Mouse (Mus musculus): ENCODE data around the gene Cnnm4.

Gene Cnnm4

DNA sequence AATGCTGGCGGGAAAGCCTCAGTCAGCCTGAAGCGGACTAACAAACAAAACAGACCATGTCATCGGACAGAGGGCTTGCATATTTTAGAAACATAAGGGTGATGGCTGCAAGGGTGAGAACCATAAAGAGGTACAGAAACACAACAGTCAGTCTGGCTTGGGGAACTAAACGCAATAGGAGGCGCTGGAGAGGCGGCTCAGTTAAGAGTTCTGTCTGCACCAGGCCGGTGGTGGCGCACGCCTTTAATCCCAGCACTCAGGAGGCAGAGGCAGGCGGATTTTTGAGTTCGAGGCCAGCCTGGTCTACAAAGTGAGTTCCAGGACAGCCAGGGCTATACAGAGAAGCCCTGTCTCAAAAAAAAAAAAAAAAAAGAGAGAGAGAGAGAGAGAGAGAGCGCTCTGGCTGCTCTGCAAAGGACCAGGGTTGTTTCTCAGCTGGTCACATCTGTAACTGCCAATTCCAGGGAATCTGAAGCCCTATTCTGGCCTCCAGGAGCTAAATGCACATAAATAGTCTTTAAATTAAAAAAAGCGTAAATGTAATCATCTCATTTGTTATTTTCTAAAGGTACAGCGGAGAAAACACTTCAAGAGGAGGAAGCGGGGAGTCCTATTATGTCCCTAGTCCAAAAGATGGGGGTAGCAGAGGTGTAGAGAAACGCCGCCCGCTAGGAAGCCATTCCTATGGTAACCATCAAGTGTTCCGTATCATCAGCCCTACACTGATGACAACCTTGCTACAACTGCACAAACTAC lies 74.6 kb downstream of the Cnnm4 start:
- peak; percentile 68 for DNase-seq

GRCm38 (mm10) chr1:36546888-36547471 lies 75.6 kb downstream of the Cnnm4 start, which contains the start of gene Ankrd39:
Gene Ankrd39 (minus strand): TSS chr1:36547445.
- DNase-seq: peak; percentile 97

DNA sequence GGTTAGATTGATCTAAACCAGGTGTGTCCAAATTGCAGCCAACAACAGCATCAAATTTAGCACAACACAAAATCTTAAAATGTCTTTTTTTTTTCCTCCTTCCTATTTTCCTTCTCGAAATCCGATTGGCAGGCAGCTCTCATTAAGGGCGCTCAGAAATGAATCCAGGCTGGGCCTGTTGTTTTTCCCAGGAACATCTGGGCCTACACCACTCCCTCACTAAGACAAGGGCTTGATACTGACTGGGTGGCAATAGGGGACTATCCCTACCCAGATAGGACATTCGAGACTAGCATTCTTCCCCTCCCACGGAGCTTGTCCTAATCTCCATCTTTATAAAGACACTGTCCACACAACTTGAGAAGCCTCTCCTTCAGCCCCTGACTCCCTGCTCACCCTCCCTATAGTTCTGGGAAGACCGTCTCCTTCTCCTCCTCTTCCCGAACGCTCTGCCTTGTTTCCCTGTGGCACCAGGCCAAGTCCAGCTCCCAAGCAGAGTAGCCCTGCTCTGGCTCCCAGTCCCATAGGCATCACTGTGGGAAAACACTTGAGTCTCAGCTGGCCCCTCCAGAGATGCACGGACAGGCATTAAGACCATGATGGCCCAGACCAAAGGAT lies 76.7 kb downstream of the Cnnm4 start:
- no peak for DNase-seq

GRCm38 (mm10) chr1:36548771-36549170 lies 77.4 kb downstream of the Cnnm4 start:
- DNase-seq: no peak

DNA sequence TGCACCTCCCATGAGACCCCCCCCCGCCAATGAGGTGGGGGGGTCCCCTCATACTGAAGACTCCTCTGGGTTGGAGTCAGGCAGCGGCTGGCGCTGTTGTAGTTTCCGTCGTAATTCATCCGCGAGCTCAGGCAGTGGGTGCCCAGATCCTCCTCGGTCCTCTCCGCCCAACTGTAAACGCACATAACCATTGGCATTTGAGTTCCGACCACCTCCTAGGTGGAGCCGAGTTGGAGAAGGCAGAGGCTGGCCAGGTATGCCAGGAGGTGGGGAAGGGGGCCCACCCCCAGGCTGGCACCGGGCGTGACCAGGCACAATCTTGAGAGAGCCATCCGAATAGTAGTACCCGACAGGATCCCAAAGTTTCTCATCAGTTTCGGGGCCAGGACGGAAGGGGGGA lies 78.1 kb downstream of the Cnnm4 start:
- DNase-seq: no peak

GRCm38 (mm10) chr1:36550075-36550863 lies 78.8 kb downstream of the Cnnm4 start:
- DNase-seq: no peak

- DNase-seq: no peak
Measured at GRCm38 (mm10) chr1:36551904-36552303, 80.5 kb downstream of the Cnnm4 start.

DNA sequence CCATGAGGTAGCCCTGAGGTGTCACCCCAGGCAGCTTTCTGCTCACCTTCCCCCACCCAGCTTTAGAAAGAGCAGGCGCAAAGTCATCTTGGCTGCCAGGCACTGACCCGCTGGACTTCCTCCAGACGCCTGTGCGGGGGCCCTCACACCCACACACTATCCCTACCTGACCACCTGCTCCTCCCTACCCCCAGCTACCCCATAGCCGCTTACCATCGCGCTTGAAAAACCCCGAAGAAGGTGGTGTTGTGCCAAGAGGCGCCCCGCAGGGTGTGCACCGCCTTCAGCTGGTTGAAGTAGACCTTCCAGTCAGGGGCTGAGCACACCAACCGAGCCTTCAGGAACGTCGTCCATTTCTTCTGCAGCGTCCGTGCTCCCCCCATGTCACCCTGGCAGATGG lies 81.1 kb downstream of the Cnnm4 start:
- no peak for DNase-seq

GRCm38 (mm10) chr1:36554633-36555399 lies 83.4 kb downstream of the Cnnm4 start:
- no peak for DNase-seq

GRCm38 (mm10) chr1:36555798-36556395 lies 84.5 kb downstream of the Cnnm4 start:
- peak; percentile 40 for DNase-seq

DNA sequence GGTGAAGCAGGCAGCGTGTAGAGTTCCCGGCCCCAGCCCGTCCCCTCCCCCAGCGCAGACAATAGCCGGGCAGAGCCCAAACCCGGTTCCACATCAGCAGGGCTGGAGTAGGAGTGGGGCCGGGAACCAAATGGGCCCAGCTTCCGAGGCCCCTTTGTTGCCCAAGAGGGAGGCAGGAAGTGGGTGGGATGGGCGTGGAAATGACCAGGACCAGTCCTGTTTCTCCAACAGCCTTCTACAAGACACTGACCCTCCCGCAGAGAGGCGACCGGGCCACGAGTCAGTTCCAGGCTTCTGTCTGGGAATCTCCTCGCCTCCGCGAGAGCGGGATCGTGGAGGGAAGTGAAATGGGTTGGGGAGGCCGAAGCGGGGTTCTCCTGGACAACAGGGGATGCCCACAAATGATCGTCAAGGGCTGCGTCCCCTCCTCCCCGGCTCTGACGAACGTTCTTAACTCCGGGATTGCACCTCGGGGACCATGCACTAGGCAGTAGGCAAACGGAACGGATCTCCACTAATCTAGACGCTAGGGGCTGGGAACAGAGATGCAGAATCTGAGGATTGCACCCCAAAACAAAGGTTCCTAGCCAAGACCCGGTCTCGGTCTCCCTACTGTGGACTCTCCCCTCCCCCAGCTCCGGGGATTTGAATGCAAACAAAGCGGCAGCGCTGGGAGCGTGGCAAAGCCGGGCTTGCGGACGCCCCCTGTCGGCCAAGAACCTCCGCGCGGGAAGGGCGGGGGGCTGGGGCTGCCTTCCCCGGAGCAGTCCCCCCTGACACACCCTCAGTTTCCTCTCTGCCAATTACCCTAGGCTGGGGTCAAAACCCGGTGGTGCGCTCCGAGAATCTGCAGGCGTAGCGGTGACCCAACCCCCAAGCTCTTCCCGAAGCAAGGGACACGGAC lies 85.4 kb downstream of the Cnnm4 start:
- peak; percentile 98 for DNase-seq

- peak; percentile 66 for DNase-seq
Measured at GRCm38 (mm10) chr1:36557457-36558011, 86.1 kb downstream of the Cnnm4 start.

Measured in thymus, postnatal 4 days (tissue).